Mouse (Mus musculus) gastrocnemius, postnatal 36 days (tissue): ENCODE results near the gene Ppil4. TPM values are rescaled to one million over a fixed set of nuclear protein-coding genes. Genes with fewer than 3 reads are reported as not detected.

Source experiments
- DNase-seq, 2 experiments: peaks; one replicate each; pipeline ENCODE4 v3.0.0; 2022
- intact Hi-C: fragments of 180-260 bp; cut with DNase I; formaldehyde crosslinking; loops from one replicate; pipeline ENCODE4 v1.15.1; 2025
- total RNA-seq, 2 experiments: library from RNA; stranded (reverse); gene quantifications; 2 replicates each; pipeline ENCODE4 v1.2.3; 2021

Gene Ppil4
- total RNA-seq, 2 experiments from 2014 or later: 9.2 to 11.5 TPM

DNA sequence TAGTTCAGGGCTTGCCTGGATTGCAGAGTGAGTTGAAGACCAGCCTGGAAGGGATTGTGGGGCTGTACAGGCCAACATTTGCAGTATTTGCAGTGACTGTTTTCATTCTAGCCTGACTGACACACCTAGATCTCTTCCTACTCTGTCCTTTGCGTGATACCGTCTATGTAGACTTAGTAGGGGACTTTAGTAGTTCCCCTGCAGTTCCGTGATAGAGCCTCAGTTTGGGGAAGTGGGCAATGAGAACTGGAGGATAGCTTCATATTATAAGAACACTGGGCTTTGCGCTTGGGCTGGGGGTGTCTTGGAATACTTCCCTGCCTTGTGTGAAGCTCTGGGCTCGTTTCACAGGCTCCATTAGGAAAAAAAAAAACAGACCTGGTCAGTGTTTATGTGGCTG is 27.5 kb downstream of the Ppil4 start:
- intact Hi-C loops: no loop called here
- no peak for DNase-seq

DNA sequence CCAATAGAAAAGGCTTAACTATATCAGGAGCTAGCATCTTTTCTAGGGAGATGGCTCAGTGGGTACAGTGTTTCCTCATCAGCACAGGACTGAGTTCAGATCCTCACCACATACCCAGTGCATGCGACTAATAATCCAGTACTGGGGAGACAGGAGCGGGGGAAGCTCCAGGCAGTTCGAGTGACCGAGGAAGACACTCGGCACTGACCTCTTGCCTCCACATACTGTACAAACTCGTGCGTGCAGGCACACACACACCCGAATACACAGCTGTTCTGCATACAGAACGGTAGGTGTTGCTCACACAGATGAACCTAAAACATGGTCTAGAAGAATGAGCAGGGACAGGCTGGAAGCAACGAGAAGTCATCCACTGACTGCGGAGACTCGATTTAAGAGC is 29.3 kb downstream of the Ppil4 start:
- intact Hi-C loops: no loop called here
- DNase-seq: no peak

DNA sequence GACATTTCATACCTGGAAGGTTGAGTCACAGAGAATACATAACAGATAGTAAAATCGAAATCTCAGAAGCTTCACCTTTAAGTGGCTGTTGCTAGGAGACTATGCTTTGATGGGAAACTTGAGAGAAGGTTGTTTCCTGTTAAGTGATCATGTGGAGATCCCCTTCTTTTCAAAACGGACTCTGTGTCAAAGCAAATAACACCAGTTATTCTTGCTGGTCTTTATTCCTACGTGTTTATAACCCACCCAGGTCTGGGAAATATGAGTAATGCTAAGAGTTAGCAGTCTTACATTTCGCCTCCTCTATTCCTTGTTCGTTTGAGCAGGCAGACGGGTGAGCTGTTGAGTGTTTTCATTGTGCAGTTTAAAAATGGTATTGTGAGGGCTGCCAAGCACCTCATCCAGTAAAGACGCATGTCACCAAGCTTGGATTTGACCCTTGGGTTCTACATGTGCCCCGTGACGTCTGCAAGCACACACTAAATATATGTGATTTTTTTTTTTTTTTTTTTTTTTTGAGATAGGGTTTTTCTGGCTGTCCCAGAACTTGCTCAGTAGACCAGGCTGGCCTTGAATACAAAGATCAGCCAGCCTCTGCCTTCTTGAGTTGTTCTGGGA is 32.1 kb downstream of the Ppil4 start:
- DNase-seq: no peak
- intact Hi-C loops: no loop called here

DNA sequence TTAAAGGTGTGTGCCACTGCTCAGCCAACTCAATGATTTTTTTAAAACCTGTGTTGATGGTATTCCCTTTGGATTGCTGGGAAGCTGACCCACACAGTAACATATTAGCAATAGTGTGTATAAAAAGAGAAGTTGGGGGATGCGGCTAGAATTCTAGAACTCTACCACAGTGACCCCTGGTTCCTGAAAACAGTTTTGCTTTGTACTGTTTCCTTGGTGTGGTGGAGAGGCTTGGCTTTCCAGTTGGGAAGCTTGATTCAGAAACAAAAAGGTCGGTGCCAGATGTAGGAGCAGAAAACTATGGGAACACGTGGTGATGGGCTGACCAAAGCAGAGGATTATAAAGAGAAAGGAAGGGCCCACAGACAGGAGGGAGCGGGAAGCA is 32.6 kb downstream of the Ppil4 start:
- no peak for DNase-seq
- intact Hi-C loops: no loop called here

DNA sequence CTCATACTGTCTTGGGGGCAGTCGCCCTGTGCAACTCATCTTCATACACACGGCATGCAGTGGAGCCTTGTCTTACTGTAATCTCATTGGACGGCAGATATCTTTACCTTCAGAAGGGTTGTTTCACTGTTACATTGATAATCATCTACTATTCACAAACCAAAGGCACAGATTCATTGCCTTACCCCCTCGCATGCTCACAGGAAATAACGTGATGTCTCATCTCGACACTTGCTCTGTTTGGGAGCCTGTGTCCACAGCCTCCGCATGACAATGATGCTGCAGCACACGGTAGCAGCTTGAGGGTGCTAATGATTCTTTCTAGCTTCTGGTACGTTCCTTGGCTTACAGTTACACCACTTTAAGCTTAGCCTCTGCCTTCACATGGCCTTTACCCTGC is 33.4 kb downstream of the Ppil4 start:
- intact Hi-C loops: no loop called here
- no peak for DNase-seq

DNA sequence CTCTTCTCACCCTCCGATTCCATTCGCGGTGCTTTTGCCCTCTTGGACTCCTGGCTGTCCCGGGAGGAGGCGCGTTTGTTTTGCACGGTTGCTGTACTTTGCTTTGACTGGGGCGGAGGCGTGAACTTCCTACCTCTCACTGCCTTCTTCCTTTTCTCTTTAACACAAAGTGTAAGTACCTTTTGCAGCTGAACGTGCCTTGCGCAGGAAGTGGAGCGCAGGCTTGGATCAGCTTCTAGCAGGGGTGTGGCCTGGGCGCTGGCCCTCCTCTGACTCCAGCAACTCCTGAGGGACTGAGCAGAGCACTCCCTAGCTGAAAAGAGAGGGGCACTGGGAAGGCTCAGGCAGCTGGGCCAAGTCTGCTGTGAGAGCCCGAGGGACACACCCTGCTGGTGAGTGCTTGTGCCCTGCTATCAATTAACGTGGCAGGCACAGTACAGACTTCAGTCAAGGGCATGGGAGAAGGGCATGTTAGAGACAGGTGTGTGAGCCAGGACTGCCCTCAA is 39.5 kb downstream of the Ppil4 start, which contains the start of gene Zc3h12d:
Gene Zc3h12d (plus strand): TSS at position 300 of the 506 bp plus-strand sequence.
- no peak for DNase-seq
- intact Hi-C loops: no loop called here

DNA sequence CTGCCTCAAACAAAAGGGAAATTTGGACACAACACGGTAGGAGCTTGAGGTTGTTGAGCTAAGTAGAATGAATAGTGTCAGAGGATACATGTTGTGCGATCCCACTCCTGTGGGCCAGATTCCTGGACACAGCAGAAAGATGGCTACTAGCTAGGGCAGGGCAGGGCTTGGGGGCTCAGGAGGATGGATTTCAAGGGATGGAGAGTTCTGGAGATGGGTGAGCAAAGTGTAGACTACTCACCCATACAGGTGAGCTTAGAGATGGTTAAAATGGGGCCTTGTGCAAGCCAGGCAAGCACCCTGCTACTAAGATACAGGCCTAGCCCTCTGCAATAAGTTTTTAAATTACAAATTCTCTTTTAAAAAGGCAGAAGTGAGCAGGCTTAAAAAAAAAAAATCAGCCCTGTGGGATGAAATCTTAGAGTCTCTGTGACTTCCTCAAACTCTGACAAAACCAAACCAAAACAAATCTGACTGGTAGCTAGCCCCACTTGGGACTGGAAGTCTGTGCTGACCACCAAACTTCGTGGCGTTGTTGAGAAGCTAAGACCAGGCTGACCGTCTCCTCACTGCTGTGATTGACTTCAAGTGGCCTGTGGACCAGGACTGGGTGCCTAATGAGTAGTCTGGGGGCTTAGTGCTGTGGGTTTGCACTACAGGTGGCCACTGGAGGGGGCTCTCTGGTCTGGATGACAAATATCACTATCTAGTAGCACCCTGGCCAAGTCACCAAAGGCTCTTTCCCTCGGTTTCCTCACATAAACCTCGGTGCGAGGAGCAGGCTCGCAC is 40.9 kb downstream of the Ppil4 start:
- intact Hi-C loops: no loop called here
- DNase-seq: no peak

DNA sequence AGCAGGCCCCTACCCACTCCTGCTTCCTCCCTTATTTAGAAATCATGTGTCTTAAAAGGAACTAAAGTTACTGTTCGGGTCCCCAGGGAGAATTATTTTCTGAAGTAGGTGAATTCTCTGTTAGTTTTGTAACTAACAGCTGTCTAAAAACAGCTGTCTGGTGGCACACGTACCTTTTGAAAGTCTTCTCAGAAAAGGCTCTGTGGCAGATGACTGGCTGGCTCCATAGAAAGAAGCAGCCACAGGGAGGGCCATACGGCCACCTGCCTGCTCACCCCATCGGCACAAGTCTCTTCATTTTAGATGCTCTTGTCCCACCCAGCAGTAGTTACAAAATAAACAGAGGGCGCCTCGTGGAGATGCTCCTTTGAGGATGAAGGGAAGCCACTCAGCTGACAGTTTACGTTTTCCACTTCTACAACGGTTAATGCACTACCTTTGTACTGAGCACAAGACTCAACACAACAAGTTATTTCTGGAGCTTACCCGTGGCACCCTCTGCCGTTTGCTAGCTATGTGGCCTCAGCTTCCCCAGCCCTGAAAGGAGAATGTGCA is 42.1 kb downstream of the Ppil4 start:
- intact Hi-C loops: no loop called here
- DNase-seq: no peak

DNA sequence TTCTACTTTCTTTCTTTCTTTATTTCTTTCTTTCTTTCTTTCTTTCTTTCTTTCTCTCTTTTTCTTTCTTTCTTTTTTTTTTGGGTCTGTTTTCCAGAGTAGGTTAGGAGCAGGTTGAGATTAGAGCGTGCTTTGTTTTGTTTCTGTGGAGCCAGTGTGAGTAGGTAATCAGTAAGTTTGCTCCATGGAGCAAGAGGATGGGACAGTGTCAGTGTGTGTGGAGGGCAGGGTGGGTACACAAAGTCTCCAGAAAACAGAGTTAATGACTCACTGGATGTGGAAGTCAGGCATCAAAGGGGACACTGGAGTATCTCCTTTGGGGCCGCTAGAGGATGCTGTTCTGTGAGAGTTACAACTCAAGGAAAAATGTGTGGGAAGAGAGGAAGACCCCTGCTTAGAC is 44.2 kb downstream of the Ppil4 start:
- no peak for DNase-seq
- intact Hi-C loops: no loop called here

DNA sequence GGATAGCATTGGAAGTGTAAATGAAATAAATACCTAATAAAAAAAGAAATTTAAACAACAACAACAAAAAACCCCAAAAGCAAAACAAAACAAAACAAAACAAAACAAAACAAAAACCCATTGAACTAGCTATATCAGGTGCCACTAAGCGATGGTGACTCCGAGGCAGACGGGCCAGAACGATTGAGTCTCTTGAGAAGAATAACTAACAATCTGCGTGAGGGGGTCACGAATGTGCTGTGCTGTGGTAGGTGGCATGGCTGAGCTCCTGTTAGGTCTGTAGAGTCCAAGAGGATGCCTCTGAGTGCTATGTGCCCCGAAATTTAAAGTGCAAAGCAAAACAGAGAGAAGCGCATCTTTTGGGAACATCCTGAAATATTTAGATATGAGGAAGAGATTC is 44.8 kb downstream of the Ppil4 start:
- DNase-seq: no peak
- intact Hi-C loops: no loop called here

DNA sequence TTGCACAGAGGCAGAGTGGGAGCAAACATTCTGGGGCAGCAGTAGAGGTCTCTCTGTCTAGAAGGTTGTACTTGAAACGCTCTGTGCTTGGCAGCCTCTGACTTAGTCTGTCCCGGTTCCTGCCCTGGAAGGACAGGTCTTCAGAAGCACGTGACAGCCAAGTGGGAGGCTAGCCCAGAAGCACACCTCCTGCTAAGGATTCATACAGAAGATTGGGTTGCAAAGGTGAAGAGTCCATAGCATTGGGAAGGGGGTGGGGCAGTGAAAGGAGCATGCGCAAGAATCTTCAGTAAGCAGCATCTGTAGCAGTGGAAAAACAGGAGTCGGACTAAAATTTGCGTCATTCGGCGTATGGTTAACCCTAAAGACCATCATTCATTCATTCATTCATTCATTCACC is 45.3 kb downstream of the Ppil4 start:
- intact Hi-C loops: no loop called here
- DNase-seq: no peak

DNA sequence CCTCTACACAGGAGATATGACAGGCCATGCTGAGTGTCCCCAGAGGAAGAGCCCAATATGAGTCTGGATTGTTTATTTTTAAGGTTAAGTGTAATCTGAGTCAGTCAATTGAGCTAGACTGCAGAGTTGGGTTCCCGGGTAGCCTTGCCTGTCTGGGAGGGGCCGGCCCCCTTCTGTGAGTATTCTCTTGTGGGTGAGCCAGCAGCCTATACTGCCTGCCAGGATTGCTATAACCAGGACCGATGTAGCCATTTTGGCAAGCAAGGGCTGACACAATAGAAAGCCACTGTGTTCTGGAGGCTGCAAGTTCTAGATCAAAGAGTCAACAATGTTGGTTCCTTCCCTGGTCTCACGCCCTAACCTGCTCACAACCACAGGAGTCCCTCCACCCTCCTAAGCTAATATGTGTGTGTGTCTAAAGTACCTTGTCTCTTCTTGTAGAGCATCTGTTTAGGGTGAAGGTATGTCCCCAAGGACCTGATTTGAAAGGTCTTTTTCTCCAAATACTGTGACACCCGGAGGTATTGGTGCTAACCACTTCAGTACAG is 46.3 kb downstream of the Ppil4 start:
- no peak for DNase-seq
- intact Hi-C loops: no loop called here

DNA sequence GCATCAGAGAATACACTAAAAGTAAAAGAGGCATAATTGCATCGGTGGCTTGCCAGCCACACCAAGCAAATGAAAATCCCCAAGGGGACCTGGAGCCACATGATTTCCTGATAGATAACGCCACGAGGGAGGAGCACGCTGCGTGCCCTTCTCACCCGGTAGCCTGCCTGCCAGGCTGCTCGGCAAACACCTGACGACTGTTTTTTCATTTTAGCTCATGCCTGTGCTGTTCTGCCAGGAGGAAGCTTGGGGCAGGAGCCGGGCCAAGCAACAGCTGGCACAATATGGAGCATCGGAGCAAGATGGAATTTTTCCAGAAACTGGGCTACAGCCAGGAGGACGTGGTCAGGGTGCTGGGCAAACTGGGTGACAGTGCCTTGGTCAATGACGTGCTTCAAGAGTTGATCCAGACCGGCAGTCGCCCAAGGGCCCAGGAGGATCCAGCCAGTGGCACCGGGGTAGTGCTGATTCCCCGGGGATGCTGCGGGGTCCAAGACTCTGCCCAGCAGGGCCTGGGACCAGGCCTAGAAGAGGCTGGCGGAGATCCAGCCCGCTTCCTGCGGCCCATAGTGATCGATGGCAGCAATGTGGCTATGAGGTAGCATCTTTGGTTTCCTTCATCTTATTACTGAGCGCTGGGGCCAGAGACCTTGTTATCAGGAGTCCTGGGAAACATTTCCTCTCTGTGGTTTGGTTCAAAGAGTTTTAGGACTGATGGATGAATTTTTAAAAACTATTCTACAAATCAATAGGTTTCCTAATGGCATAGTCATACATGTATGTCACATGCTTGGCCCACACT is 47.1 kb downstream of the Ppil4 start:
- peak in 1 of 2 experiments; percentile 10 for DNase-seq
- intact Hi-C loops: no loop called here

DNA sequence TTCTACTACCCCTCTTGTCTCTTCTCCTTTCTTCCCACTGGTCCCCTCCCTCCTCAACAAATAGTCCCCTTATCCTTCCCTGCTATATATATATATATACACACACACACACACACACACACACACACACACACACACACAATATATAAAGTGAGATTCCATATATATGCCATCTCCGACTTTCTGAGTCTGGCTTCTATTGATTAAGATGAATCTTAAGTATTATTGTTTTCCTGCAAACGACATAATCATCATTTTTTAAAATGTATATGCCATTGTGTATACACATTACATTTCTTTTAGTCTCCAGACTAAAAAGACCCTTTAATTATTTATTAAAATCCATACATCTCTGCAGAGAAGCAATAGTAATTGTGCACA is 47.7 kb downstream of the Ppil4 start:
- no peak for DNase-seq
- intact Hi-C loops: no loop called here

DNA sequence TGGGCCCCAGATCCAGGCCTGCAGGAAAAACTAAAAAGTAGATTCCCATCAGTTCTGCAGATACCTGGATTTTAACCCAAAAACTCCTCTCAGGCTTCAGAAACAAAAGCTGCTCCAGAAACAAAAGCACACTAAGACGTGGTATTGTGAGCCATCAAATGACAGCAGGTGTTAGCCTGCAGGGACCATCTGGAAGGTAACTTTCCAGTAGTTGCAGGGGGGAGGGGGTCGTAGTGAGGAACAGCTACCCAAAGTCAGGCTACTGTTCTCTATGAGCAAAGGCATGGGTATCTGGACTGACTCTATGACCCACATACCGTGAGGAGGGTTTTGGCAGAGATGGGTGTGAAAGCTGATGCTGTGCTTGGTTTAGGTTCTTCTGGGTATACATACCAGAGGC is 48.1 kb downstream of the Ppil4 start:
- intact Hi-C loops: no loop called here
- no peak for DNase-seq

DNA sequence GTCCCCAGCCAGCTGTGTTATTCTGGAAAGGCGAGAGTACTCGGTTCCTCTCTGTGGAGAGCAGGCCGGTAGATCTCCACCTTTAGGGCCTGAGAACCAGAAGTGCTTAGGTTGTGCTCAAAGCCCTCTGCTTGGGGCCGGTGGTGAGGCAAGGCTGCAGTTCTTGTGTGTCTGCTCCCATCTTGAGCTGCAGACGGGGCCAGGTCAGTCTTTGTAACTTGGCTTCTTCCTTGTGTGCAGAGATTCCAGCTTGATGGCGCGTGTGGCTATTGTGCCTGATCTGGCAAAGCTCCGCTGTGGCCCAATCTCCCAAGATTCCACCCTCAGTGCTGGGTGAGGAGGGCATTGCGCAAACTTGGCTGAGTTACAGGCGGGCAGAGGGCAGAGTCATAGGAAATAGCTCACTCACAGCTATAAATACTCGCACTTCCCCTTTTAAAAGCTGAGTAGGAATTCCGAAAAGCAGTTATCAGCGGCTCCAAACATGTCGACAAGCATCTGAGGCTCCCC is 48.9 kb downstream of the Ppil4 start:
- DNase-seq: peak; percentile 60 to 65
- intact Hi-C loops: no loop called here

DNA sequence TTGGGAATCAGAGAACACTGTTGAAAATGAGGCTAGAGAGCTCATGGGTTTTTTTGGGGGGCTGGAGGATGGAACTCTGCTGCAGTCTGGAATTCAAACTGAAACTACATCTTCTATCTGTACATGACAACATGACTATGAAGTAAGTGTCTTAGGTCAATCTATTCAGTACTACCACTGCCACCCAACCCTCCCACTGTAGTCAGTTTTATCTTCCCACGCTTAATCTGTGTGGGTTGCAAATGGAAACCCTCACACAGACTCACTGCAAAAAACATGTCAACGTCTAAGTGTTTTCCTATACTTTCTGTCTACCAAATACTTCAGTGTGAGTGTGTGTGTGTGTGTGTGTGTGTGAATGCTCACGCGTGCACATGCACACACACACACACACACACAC is 50.5 kb downstream of the Ppil4 start:
- intact Hi-C loops: no loop called here
- DNase-seq: no peak

DNA sequence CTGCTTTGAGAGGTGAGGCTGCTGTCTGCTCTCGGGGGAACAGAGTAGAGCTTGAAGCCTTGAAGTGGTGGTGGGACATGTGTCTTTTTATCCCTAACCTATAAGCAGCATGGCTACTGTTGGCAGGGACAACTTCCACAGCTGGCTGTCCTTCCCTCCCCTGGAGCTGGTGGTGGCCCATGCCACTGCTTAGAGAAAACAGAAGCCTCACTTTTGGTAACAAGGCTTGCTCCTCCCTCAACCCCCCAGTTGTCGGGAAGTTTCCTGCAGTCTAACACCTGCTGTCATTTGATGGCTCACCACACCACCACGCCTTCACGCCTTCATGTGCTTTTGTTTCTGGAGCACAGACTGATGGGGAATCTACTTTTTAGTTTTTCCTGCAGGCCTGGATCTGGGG is 51.5 kb downstream of the Ppil4 start:
- intact Hi-C loops: no loop called here
- no peak for DNase-seq

DNA sequence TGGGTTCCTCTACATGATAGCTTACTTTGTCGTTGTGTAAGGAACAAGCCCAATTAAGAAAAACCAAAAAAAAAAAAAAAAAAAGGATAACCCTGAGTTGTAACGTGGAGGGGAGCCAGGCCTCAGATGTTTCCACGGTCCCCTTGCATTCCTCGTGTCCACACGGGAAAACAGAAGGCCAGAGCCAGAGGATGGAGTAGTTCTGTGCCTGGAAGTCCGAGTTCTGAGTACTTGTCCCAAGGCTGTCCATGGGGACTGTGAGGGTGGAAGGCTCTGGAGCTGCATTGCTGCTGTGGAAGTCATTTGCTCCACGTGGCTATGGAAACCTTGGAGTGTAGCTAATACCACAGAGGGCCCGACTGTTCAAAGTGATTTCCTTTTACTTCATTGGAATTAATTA is 52.4 kb downstream of the Ppil4 start:
- intact Hi-C loops: no loop called here
- peak in 1 of 2 experiments; percentile 10 for DNase-seq

DNA sequence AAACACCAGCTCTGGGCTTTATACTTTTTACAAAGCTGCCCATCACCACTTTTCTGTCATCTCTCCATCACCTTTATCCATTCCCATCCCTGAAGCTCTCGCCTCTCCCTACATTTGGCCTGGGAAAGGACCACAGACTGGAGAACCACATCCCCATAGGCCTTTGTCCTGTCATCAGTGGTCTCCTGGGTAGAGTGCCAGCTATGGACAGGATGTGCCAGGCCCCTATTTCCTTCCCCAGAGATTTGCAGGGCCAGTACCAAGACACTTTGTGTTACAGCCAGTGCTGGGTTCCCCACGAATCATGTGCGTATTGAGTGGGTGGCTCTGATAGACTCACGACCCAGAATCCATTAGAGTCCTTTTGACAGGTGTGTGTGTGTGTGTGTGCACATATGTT is 53.3 kb downstream of the Ppil4 start:
- intact Hi-C loops: no loop called here

DNA sequence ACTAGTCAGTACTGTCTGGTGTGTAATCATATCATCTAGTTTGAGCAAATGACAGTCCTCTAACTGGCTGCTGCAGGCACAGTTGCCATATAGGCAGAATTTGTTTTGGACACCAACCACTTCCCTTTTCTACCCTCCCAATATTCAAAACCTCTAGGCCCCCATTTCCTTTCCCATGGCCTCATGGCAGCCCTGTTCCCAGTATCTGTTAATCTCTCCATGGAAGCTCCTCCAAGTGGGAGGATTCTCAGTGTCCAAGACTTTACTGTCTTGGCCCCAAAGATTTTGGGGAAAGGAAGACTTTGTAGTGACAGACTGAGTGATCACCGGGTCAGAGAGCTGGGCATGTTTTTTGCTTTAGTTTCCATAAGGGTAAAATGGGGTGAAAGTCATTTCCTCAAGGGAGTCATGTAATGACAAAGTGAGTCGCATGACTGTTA is 54.5 kb downstream of the Ppil4 start:
- intact Hi-C loops: no loop called here
- no peak for DNase-seq

More for the DNA sequence above, 53.3 kb downstream of the Ppil4 start:
- DNase-seq: no peak
